Mouse (Mus musculus) urinary bladder, postnatal 36 days (tissue): ENCODE measurements around the gene Sft2d1.
"Not testable (repeated sequence)": the region's sequence is repeated elsewhere in the genome, so short reads cannot be mapped to it uniquely, and the experiment has no call there.

ENCODE experiments used
- DNase-seq, 2 experiments: peaks; one replicate each; pipeline ENCODE4 v3.0.0; 2022; ENCODE audit warnings: low spot score in 2 of 2, mixed read lengths in 1 of 2

The Sft2d1 gene

GRCm38 (mm10) chr17:8302772-8303438, 8.0 kb upstream of the Sft2d1 start:
- DNase-seq: no peak

GRCm38 (mm10) chr17:8303671-8304070, 7.2 kb upstream of the Sft2d1 start:
- no peak for DNase-seq

GRCm38 (mm10) chr17:8305801-8306200, 5.1 kb upstream of the Sft2d1 start:
- no peak for DNase-seq

- DNase-seq: no peak
Measured at GRCm38 (mm10) chr17:8311751-8312150, 849 bp downstream of the Sft2d1 start.

- DNase-seq: no peak
Measured at GRCm38 (mm10) chr17:8313976-8314375, 3.1 kb downstream of the Sft2d1 start.

- DNase-seq: no peak
Measured at GRCm38 (mm10) chr17:8316251-8316650, 5.3 kb downstream of the Sft2d1 start.

GRCm38 (mm10) chr17:8326877-8327276, 16.0 kb downstream of the Sft2d1 start:
- not testable (repeated sequence) for DNase-seq

GRCm38 (mm10) chr17:8328511-8329174, 17.7 kb downstream of the Sft2d1 start:
- no peak for DNase-seq

- DNase-seq: no peak
Measured at GRCm38 (mm10) chr17:8330602-8331001, 19.7 kb downstream of the Sft2d1 start.

GRCm38 (mm10) chr17:8337159-8337558, 26.3 kb downstream of the Sft2d1 start, which contains the start of gene Prr18:
Gene Prr18 (plus strand): TSS chr17:8337459.
- DNase-seq: not testable (repeated sequence)

- DNase-seq: no peak
Measured at GRCm38 (mm10) chr17:8339666-8340374, 28.9 kb downstream of the Sft2d1 start.

- DNase-seq: no peak
Measured at GRCm38 (mm10) chr17:8340407-8341359, 29.8 kb downstream of the Sft2d1 start.

GRCm38 (mm10) chr17:8341360-8341963, 30.6 kb downstream of the Sft2d1 start:
- DNase-seq: no peak

- no peak for DNase-seq
Measured at GRCm38 (mm10) chr17:8342706-8343105, 31.8 kb downstream of the Sft2d1 start.

- DNase-seq: no peak
Measured at GRCm38 (mm10) chr17:8343416-8343815, 32.5 kb downstream of the Sft2d1 start.

- no peak for DNase-seq
Measured at GRCm38 (mm10) chr17:8347765-8348285, 36.9 kb downstream of the Sft2d1 start.

- no peak for DNase-seq
Measured at GRCm38 (mm10) chr17:8348941-8349340, 38.0 kb downstream of the Sft2d1 start.

- no peak for DNase-seq
Measured at GRCm38 (mm10) chr17:8351088-8351487, 40.2 kb downstream of the Sft2d1 start.

GRCm38 (mm10) chr17:8355692-8356091, 44.8 kb downstream of the Sft2d1 start, which contains the start of gene T2:
Gene T2 (plus strand): TSS chr17:8355992.
- DNase-seq: no peak

GRCm38 (mm10) chr17:8357498-8357897, 46.6 kb downstream of the Sft2d1 start:
- no peak for DNase-seq

- no peak for DNase-seq
Measured at GRCm38 (mm10) chr17:8360876-8361275, 50.0 kb downstream of the Sft2d1 start.
